Mouse (Mus musculus) CD8-positive naive resting alpha-beta T cell, adult 2 months (primary cell): ENCODE data around the gene Gpr183.

Source experiments
- DNase-seq, 2 experiments: peaks; one replicate each; pipeline ENCODE4 v3.0.0; 2022; ENCODE audit warnings: low read depth in 2 of 2, low spot score in 2 of 2

Gene Gpr183

GRCm38 (mm10) chr14:121932180-121932579 is 32.8 kb downstream of the Gpr183 start:
- DNase-seq: no peak

DNA sequence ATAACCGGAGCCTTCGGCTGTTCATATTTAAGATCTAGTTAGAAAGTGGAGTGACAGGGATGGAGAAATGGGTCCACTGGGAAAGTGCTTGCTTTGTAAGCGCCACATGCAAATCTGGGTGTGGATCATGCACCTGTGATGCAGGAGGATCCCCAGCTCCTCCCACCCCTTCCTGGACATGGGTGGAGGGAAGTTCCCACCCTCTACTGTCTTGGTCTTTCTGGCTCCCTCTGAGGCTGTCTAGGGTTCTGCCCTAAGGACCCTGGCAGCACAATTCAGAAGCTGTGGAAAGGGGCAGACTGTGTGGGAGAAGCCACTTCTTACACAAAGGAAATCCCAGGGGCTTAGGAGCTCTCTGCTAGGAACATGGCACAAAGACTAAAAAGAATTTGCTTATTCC is 33.4 kb downstream of the Gpr183 start:
- DNase-seq: no peak

DNA sequence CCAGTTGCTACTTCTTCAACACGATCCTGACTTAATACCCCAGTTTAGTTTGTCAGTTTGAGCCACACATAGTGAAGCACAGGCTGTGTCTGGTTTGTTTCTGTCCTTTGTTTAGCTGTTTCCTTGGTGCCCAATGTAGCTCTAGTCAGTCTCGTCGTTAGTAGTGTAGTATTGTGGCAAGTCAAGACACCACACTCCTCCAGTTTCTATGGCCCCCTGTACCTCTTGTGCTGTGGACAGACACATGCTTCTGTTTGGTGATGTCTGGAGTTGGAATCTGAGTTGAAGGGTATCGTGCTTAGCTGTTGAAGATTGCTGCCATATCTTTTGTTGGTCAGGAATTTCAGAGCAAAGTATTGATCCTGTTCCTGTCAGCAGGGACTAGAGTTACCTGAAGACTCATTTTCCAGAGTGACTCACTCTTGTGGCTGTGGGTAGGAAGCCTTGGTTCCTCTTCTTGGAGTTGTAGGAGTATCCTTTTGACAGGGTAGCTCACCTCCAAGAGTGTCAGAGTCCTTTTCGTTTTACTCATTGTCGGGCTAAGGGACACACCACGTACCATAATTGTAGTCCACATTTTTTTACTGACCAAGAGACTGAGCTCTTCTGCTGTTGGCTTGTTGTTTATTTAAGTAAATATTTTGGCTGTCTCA is 34.1 kb downstream of the Gpr183 start:
- DNase-seq: peak in 1 of 2 experiments; percentile 49

- peak; percentile 50 to 62 for DNase-seq
These were observed 35.6 kb downstream of the Gpr183 start for GRCm38 (mm10) chr14:121929243-121929951.

DNA sequence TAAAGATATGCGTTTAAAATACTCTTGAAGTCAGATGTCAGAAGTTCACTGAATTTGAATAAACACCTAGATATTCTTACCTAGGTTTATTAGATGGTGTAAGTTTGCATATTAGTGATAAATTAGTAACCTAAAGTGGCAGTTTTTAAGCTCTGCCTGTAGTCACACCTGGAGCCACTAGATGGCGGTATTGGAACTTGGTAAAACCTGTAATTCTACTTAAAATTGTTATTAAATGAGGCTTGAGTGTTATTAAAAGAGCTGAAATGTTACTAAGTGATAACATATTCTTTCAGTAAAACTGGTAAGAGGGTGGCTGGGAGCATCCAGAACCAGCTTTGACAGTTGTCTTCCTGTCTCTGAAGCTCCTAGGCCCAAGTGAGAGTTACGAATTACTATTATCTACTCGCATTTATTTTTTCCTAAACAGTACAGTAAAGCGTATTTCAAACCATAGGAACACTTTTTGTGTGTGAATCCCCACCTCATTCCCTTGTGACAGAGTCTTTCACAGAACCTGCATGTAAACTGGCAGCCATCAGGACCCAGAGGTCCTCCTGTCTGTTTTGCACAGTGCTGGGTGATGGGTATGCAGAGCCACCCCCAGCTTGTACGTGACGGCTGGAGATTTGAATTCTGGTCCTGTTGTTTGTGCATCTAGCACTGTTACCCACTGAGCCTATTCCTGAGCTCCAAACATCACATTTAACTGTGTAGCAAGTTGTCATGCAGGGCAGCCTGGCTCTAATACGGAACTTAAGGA is 36.4 kb downstream of the Gpr183 start:
- DNase-seq: peak; percentile 51 to 76

DNA sequence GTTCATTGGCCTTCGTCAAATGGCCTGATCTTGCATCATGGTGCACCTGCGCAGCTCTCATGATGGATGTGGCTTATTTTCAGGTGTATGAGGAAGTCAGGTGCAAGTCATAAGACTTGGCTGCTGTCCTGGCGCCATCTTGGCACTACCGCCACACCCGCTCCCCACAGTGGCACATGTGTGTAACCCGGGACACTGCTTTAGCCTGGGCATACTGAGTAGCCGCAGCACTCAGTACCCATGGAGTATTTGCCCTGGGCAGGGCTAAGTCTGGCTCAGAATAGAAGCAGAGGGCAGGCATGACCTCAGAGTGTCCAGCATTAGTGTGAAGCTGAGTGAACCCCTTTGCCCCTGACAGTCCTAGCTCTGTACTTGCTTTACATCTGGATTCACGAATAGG is 37.5 kb downstream of the Gpr183 start:
- DNase-seq: no peak

GRCm38 (mm10) chr14:121926901-121927300 is 38.1 kb downstream of the Gpr183 start:
- no peak for DNase-seq

GRCm38 (mm10) chr14:121924876-121925275 is 40.1 kb downstream of the Gpr183 start:
- no peak for DNase-seq

DNA sequence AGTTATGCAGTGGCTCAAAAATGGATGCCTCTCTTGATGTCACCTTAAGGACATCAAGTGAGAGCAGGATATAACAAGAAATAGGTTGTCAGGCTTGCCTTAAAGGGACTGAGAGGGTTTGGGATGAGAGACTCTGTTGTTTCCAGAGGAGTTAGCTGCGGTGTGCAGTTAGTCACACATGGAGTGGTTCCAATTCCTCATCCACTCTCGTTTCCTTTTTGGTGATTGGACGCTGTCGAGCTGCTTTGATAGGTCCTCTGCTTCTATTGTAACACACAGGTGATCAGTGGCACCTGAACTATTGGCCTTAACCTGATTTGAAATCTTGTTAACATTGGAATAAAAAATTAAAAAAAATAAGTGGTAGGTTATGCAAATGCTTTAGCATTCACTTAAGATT is 42.3 kb downstream of the Gpr183 start:
- no peak for DNase-seq

DNA sequence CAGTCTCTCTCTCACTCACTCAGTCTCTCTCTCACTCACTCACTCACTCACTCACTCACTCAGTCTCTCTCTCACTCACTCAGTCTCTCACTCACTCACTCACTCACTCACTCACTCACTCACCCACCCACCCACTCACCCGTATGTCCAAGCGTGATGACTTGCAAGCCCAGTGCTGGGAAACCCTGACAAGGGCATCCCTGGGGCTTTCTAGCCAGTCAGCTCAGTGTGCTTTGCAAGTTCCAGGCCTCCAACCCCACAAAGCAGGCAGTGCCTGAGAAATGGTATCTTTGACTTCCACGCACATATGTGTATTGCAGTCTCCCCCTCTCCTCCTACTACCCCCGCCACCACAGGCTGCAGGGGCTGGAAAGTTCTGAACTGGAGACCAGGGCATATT is 43.0 kb downstream of the Gpr183 start:
- DNase-seq: no peak

GRCm38 (mm10) chr14:121920511-121921124 is 44.4 kb downstream of the Gpr183 start:
- no peak for DNase-seq

DNA sequence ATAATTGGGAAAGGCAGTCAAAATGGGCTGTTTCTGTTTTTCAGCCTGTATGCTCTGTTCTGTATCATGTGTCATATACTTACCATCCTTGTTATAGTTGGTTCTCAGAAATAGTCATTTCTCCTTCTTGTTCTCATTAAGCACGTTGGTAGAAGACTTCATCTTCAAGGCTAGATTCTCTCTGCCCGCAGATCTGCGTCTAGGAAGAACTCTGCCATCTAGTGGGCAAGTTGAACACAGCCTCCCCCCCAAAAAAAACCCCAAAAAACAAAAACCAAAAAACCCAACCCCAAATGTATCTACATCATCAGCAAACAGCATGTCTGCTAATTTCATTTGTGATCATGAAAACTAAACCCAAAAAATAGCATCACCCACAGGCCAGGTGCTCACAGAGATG is 45.2 kb downstream of the Gpr183 start:
- peak; percentile 55 to 65 for DNase-seq

GRCm38 (mm10) chr14:121918266-121918665 is 46.7 kb downstream of the Gpr183 start:
- DNase-seq: no peak

- DNase-seq: no peak
These were observed 48.5 kb downstream of the Gpr183 start for GRCm38 (mm10) chr14:121916311-121917094.

DNA sequence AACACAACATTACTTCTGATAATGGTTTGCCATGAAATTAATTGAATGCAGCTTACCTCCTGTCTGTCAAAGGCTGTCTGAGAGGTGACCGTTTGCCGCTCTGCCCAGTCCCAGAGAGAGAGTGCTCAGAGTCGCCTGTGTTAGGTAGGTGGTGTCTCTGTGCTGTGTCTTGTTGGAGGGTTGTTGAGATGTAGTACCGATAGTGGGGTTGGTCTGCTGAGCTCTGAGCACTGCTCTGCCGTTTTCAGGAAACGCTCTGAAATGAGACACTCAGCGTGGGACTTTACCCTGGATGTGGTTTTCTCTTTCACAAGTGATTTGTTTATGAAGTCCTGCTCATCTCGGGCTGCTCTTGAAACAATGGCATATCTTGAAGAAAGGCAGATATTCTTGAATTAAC is 49.4 kb downstream of the Gpr183 start, which contains the start of gene Gpr18:
TSS of gene Gpr18 (minus strand) at position 161 of the 400 bp plus-strand sequence.
- DNase-seq: peak; percentile 74 to 78

DNA sequence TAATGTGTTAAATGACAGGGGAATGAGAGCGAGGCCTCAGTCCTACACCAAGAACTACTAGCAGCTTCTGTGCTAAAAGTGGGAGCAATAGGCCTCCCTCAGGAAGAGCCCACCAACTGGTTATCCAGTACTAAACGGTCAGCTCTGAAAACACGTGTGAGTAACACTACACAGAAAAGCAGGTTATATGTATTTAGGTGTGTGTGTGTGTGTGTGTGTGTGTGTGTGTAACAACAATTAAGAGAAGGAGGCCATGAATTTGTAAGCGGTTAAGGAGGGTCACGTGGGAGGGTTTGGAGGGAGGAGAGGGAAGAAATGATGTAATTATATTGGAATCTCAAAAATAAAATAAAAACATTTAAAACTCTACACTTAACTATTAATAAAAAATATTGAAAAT is 49.9 kb downstream of the Gpr183 start:
- DNase-seq: no peak

GRCm38 (mm10) chr14:121912501-121912900 is 52.5 kb downstream of the Gpr183 start:
- DNase-seq: no peak

DNA sequence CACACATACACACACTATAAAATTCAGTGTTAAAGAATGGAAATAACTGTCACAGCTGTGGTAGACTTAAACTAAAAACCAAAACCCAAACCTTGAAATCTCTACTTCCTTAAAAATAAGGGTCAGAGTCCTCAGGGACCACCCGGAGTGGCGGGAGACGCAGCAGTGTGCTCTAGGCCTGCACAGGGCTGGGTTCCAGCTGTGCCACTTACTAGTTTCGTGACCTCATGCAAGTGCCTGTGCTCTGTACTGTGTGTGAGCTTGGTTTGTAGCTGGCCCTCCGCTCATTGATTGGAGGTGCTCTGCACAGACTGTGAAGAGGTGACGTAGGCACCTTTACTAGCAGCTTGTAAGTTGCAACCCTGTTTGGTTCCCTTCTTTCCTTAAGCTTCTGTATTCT is 55.1 kb downstream of the Gpr183 start:
- no peak for DNase-seq

- DNase-seq: no peak
These were observed 57.9 kb downstream of the Gpr183 start for GRCm38 (mm10) chr14:121906992-121907681.

DNA sequence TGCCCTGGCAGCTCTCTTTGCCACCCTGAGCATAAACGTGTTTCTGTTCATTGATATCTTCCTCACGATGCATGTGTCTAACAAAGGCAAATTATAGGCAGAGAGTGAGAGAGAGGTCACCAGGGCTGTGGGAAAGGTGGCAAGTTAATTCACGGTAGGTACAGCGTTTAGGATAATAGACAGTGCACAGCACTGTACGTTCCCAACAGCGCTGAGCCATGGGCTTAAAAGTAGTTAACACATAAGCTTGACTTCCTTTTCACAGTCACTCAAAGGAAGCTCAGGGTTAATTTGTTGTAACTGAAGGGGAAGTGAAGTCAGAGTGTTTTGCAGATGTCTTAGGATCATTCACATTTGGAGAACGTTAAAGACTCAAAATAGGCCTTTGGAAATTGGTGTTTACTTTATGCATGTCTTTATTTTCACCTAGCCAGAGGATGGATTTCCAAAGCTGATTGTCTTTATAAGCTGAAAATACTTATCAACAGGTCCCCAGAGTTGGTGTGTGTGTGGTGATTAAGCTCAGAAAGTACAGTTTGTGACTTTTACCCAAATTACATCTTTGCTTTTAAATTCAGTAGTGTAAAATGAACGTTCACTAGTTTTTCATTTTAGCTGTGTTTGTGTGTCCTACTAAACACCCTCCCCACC is 58.5 kb downstream of the Gpr183 start:
- DNase-seq: no peak
